Mouse (Mus musculus) MEL (cell line): ENCODE measurements around the gene Siae.

Experiments
- CHD2 ChIP-seq: IDR thresholded peaks from 2 replicates; pipeline ENCODE4 v1.6.1; 2011; ENCODE audit warnings: low read length, improper control_type of control experiment
- CTCF ChIP-seq, 3 experiments: IDR thresholded peaks in 2 of 3; conservative IDR thresholded peaks in 1 of 3; 2 replicates each; pipeline ENCODE4 v1.5.1; 2011 to 2012; ENCODE audit warnings: low read length in 3 of 3, low read depth in 2 of 3, mild to moderate bottlenecking in 2 of 3, improper control_type of control experiment in 1 of 3, inconsistent platforms in 1 of 3, mixed read lengths in 1 of 3, moderate library complexity in 1 of 3; ENCODE audit not compliant: control insufficient read depth in 1 of 3, insufficient read depth in 1 of 3, poor library complexity in 1 of 3, severe bottlenecking in 1 of 3
- E2F4 ChIP-seq: IDR thresholded peaks from 2 replicates; pipeline ENCODE4 v1.6.1; 2011; ENCODE audit warnings: low read depth, low read length, improper control_type of control experiment, borderline replicate concordance
- ELF1 ChIP-seq: IDR thresholded peaks from 2 replicates; pipeline ENCODE4 v1.6.1; 2014; ENCODE audit warnings: low read depth, mild to moderate bottlenecking, inconsistent platforms, low read length, improper control_type of control experiment, moderate library complexity
- EP300 ChIP-seq, 2 experiments: IDR thresholded peaks; 2 replicates each; pipeline ENCODE4 v1.6.1; 2011; ENCODE audit warnings: improper control_type of control experiment in 2 of 2, low read length in 2 of 2, low read depth in 1 of 2, mild to moderate bottlenecking in 1 of 2
- ETS1 ChIP-seq: IDR thresholded peaks from 2 replicates; pipeline ENCODE4 v1.6.1; 2012; ENCODE audit warnings: low read depth, mild to moderate bottlenecking, inconsistent platforms, low read length, improper control_type of control experiment, moderate library complexity
- GATA1 ChIP-seq: IDR thresholded peaks from 2 replicates; pipeline ENCODE4 v1.6.1; 2011; ENCODE audit warnings: low read depth, low read length, improper control_type of control experiment
- HCFC1 ChIP-seq: IDR thresholded peaks from 2 replicates; pipeline ENCODE4 v1.6.1; 2012; ENCODE audit warnings: low read depth, mild to moderate bottlenecking, inconsistent platforms, low read length, improper control_type of control experiment, moderate library complexity
- POLR2A ChIP-seq, 2 experiments: IDR thresholded peaks; 2 replicates each; pipeline ENCODE4 v1.6.1; 2011 to 2012; ENCODE audit warnings: low read length in 2 of 2, mild to moderate bottlenecking in 2 of 2, control low read depth in 1 of 2, improper control_type of control experiment in 1 of 2, low read depth in 1 of 2, moderate library complexity in 1 of 2; ENCODE audit not compliant: control insufficient read depth in 1 of 2, insufficient read depth in 1 of 2, poor library complexity in 1 of 2
- SIN3A ChIP-seq: IDR thresholded peaks from 2 replicates; pipeline ENCODE4 v1.6.1; 2012; ENCODE audit warnings: low read length, improper control_type of control experiment, inconsistent platforms
- TAL1 ChIP-seq: IDR thresholded peaks from 2 replicates; pipeline ENCODE4 v1.6.1; 2012; ENCODE audit warnings: mild to moderate bottlenecking, inconsistent platforms, low read length, moderate library complexity, mixed read lengths
- TCF12 ChIP-seq: IDR thresholded peaks from 2 replicates; pipeline ENCODE4 v1.6.1; 2014; ENCODE audit warnings: low read depth, mild to moderate bottlenecking, inconsistent platforms, low read length, improper control_type of control experiment, moderate library complexity
- UBTF ChIP-seq: IDR thresholded peaks from 2 replicates; pipeline ENCODE4 v1.6.1; 2012; ENCODE audit warnings: low read depth, mild to moderate bottlenecking, inconsistent platforms, low read length, improper control_type of control experiment, moderate library complexity, borderline replicate concordance; ENCODE audit not compliant: insufficient read depth
- ZC3H11A ChIP-seq: IDR thresholded peaks from 2 replicates; pipeline ENCODE4 v1.6.1; 2012; ENCODE audit warnings: low read depth, mild to moderate bottlenecking, inconsistent platforms, low read length, improper control_type of control experiment

GRCm38 (mm10) chr9:37638721-37639120 is 83.2 kb downstream of the Siae start:
- no peak for TF ChIP-seq CTCF (IDR thresholded peaks at IDR 0.05 in 2 of 3, conservative IDR thresholded peaks at IDR 0.05 in 1 of 3; ENCODE audit: control insufficient read depth in 1 of 3, insufficient read depth in 1 of 3, low read depth in 2 of 3, low read length in 3 of 3, poor library complexity in 1 of 3, severe bottlenecking in 1 of 3)
- TF ChIP-seq ETS1 = no peak
- no peak for TF ChIP-seq CHD2
- no peak for TF ChIP-seq ZC3H11A
- TF ChIP-seq POLR2A (IDR thresholded peaks at IDR 0.05; ENCODE audit: control insufficient read depth in 1 of 2, insufficient read depth in 1 of 2, low read depth in 1 of 2, low read length in 2 of 2, poor library complexity in 1 of 2) = no peak
- TF ChIP-seq TAL1 = no peak
- TF ChIP-seq E2F4 = no peak
- no peak for TF ChIP-seq GATA1
- TF ChIP-seq HCFC1 = no peak
- TF ChIP-seq EP300 (IDR thresholded peaks at IDR 0.05; ENCODE audit: low read depth in 1 of 2, low read length in 2 of 2) = no peak
- TF ChIP-seq UBTF = no peak
- no peak for TF ChIP-seq ELF1
- no peak for TF ChIP-seq TCF12
- TF ChIP-seq SIN3A = no peak
